Mouse (Mus musculus): ENCODE measurements around the gene Lpar3. TPM values are rescaled to one million over a fixed set of nuclear protein-coding genes. Genes with fewer than 3 reads are reported as not detected.
"Not testable (repeated sequence)": the region's sequence is repeated elsewhere in the genome, so short reads cannot be mapped to it uniquely, and the experiment has no call there.

Gene Lpar3
- total RNA-seq, 2 experiments from 2014 or later = 0.10 to 0.41 TPM

- not testable (repeated sequence) for DNase-seq
These were observed 11.0 kb upstream of the Lpar3 start for GRCm38 (mm10) chr3:146209759-146210158.

GRCm38 (mm10) chr3:146211141-146211747, 9.5 kb upstream of the Lpar3 start:
- no peak for DNase-seq

GRCm38 (mm10) chr3:146211964-146212363, 8.8 kb upstream of the Lpar3 start:
- no peak for DNase-seq

GRCm38 (mm10) chr3:146213336-146213735, 7.4 kb upstream of the Lpar3 start:
- DNase-seq = no peak

- DNase-seq = no peak
These were observed 4.2 kb upstream of the Lpar3 start for GRCm38 (mm10) chr3:146216561-146216960.

- DNase-seq = no peak
These were observed 3.5 kb downstream of the Lpar3 start for GRCm38 (mm10) chr3:146224271-146224670.

GRCm38 (mm10) chr3:146225061-146225761, 4.4 kb downstream of the Lpar3 start:
- no peak for DNase-seq

- DNase-seq = no peak
These were observed 6.7 kb downstream of the Lpar3 start for GRCm38 (mm10) chr3:146227427-146227826.

GRCm38 (mm10) chr3:146228559-146229310, 8.0 kb downstream of the Lpar3 start:
- DNase-seq = no peak

- DNase-seq = no peak
These were observed 11.9 kb downstream of the Lpar3 start for GRCm38 (mm10) chr3:146232708-146233107.

GRCm38 (mm10) chr3:146233741-146234140, 13.0 kb downstream of the Lpar3 start:
- DNase-seq = no peak

GRCm38 (mm10) chr3:146234530-146234929, 13.8 kb downstream of the Lpar3 start:
- no peak for DNase-seq

GRCm38 (mm10) chr3:146236280-146236679, 15.5 kb downstream of the Lpar3 start:
- no peak for DNase-seq

GRCm38 (mm10) chr3:146237676-146238075, 16.9 kb downstream of the Lpar3 start:
- DNase-seq = no peak

GRCm38 (mm10) chr3:146244630-146245029, 23.9 kb downstream of the Lpar3 start:
- DNase-seq = no peak

- no peak for DNase-seq
These were observed 25.8 kb downstream of the Lpar3 start for GRCm38 (mm10) chr3:146246557-146246956.

GRCm38 (mm10) chr3:146246992-146247391, 26.2 kb downstream of the Lpar3 start:
- no peak for DNase-seq

GRCm38 (mm10) chr3:146249895-146250294, 29.1 kb downstream of the Lpar3 start:
- no peak for DNase-seq

- DNase-seq = no peak
These were observed 31.0 kb downstream of the Lpar3 start for GRCm38 (mm10) chr3:146251771-146252170.

- no peak for DNase-seq
These were observed 33.1 kb downstream of the Lpar3 start for GRCm38 (mm10) chr3:146253736-146254320.

- DNase-seq = no peak
These were observed 34.4 kb downstream of the Lpar3 start for GRCm38 (mm10) chr3:146255123-146255522.

GRCm38 (mm10) chr3:146257483-146258122, 36.8 kb downstream of the Lpar3 start:
- DNase-seq = no peak

Measured in heart, adult 18-20 months (tissue).